Mouse (Mus musculus) T-helper 17 cell (primary cell): ENCODE data around the gene Mov10.
"Not testable (repeated sequence)": the region's sequence is repeated elsewhere in the genome, so short reads cannot be mapped to it uniquely, and the experiment has no call there.

Experiments
- in situ Hi-C, 2 experiments: fragments of 300-600 bp; cut with MboI, MseI; formaldehyde crosslinking; loops; 1 replicate in 1 of 2; 2 replicates in 1 of 2; pipeline ENCODE4 v1.15.1; 2025; ENCODE audit warnings: high pct_unique_total_duplicates in 2 of 2

Mov10 gene

GRCm38 (mm10) chr3:104817991-104818748, at the start of gene Mov10:
Mov10 (minus strand) TSS chr3:104818563.
- in situ Hi-C loops, result loop anchor here in 1 of 2 experiments (10.0 kb wide), 1 partner anchor 1723 kb away; no protein-coding TSS in a partner anchor

GRCm38 (mm10) chr3:104866674-104867073, 48.3 kb upstream of the Mov10 start:
- in situ Hi-C loops, result not testable (repeated sequence)

- in situ Hi-C loops, result no loop called here
Observed at GRCm38 (mm10) chr3:104865341-104865788, 47.0 kb upstream of the Mov10 start.

GRCm38 (mm10) chr3:104864651-104865340, 46.4 kb upstream of the Mov10 start:
- in situ Hi-C loops, result no loop called here

- in situ Hi-C loops, result no loop called here
Observed at GRCm38 (mm10) chr3:104863786-104864650, 45.7 kb upstream of the Mov10 start, which contains the start of the genes St7l and Capza1. St7l (plus strand) TSS chr3:104864005. Capza1 (minus strand) TSS chr3:104864505.

- in situ Hi-C loops, result loop anchor here in 1 of 2 experiments (5.0 kb wide), 1 partner anchor 76 kb away; the partner anchor contains the start of genes Fam19a3 and Ppm1j
Observed at GRCm38 (mm10) chr3:104858560-104858959, 40.2 kb upstream of the Mov10 start.

- in situ Hi-C loops, result loop anchor here in 1 of 2 experiments (5.0 kb wide), 1 partner anchor 74 kb away; the partner anchor contains the start of genes Fam19a3 and Ppm1j
Observed at GRCm38 (mm10) chr3:104856106-104856505, 37.7 kb upstream of the Mov10 start.

GRCm38 (mm10) chr3:104854866-104855265, 36.5 kb upstream of the Mov10 start:
- in situ Hi-C loops, result loop anchor here in 1 of 2 experiments (5.0 kb wide), 1 partner anchor 73 kb away; the partner anchor contains the start of genes Fam19a3 and Ppm1j

GRCm38 (mm10) chr3:104854465-104854864, 36.1 kb upstream of the Mov10 start:
- in situ Hi-C loops, result no loop called here

GRCm38 (mm10) chr3:104846601-104847000, 28.2 kb upstream of the Mov10 start:
- in situ Hi-C loops, result no loop called here

- in situ Hi-C loops, result no loop called here
Observed at GRCm38 (mm10) chr3:104841049-104841448, 22.7 kb upstream of the Mov10 start.

GRCm38 (mm10) chr3:104835797-104836196, 17.4 kb upstream of the Mov10 start:
- in situ Hi-C loops, result no loop called here

- in situ Hi-C loops, result loop anchor here (5.0 kb wide), 1 partner anchor 635 kb away; no protein-coding TSS in a partner anchor
Observed at GRCm38 (mm10) chr3:104822413-104822812, 4.0 kb upstream of the Mov10 start.

- in situ Hi-C loops, result loop anchor here (5.0 kb wide), 1 partner anchor 637 kb away; no protein-coding TSS in a partner anchor
Observed at GRCm38 (mm10) chr3:104820426-104820825, 2.1 kb upstream of the Mov10 start.

GRCm38 (mm10) chr3:104818749-104819134, 379 bp upstream of the Mov10 start:
- in situ Hi-C loops, result loop anchor here in 1 of 2 experiments (10.0 kb wide), 1 partner anchor 1724 kb away; no protein-coding TSS in a partner anchor

GRCm38 (mm10) chr3:104817481-104817990, 827 bp downstream of the Mov10 start:
- in situ Hi-C loops, result loop anchor here in 1 of 2 experiments (10.0 kb wide), 1 partner anchor 1723 kb away; no protein-coding TSS in a partner anchor

- in situ Hi-C loops, result loop anchor here in 1 of 2 experiments (10.0 kb wide), 1 partner anchor 1721 kb away; no protein-coding TSS in a partner anchor
Observed at GRCm38 (mm10) chr3:104816130-104816529, 2.2 kb downstream of the Mov10 start.

- in situ Hi-C loops, result loop anchor here in 1 of 2 experiments (10.0 kb wide), 1 partner anchor 1721 kb away; no protein-coding TSS in a partner anchor
Observed at GRCm38 (mm10) chr3:104815346-104815745, 3.0 kb downstream of the Mov10 start.

- in situ Hi-C loops, result loop anchor here in 1 of 2 experiments (10.0 kb wide), 1 partner anchor 1720 kb away; no protein-coding TSS in a partner anchor
Observed at GRCm38 (mm10) chr3:104814746-104815145, 3.6 kb downstream of the Mov10 start.

- in situ Hi-C loops, result loop anchor here in 1 of 2 experiments (10.0 kb wide), 1 partner anchor 1718 kb away; no protein-coding TSS in a partner anchor
Observed at GRCm38 (mm10) chr3:104813227-104813626, 5.1 kb downstream of the Mov10 start.
